Mouse (Mus musculus) heart, postnatal 0 days (tissue): ENCODE measurements around the gene Pfdn5.

Source experiments
- CTCF ChIP-seq: IDR thresholded peaks from 2 replicates; pipeline ENCODE4 v1.5.1; 2016; ENCODE audit warnings: antibody characterized with exemption, control low read depth, low read depth
- EP300 ChIP-seq: IDR thresholded peaks from 2 replicates; pipeline ENCODE4 v1.6.1; 2016; ENCODE audit warnings: antibody characterized with exemption, low read depth

GRCm38 (mm10) chr15:102366733-102367344, 40.9 kb downstream of the Pfdn5 start, which contains the start of gene Sp7:
- TF ChIP-seq CTCF, result no peak
- TF ChIP-seq EP300, result no peak
